Mouse (Mus musculus) left cerebral cortex, adult 8-10 months (tissue): ENCODE measurements around the gene Gm20422. TPM values are rescaled to one million over a fixed set of nuclear protein-coding genes. Genes with fewer than 3 reads are reported as not detected.
A peak's percentile ranks its signal among the peaks of the same experiment; 100 is the strongest.

ENCODE experiments used
- DNase-seq, 2 experiments: peaks; one replicate each; pipeline ENCODE4 v3.0.0; 2022; ENCODE audit warnings: low spot score in 2 of 2
- total RNA-seq, 4 experiments: library from RNA; stranded (reverse); gene quantifications; 2 replicates each; pipeline ENCODE4 v1.2.4; 2022

The Gm20422 gene
- total RNA-seq, 4 experiments from 2014 or later, result 0.46 to 5.3 (median 2.0) TPM

- peak; percentile 1 to 2 for DNase-seq
These were observed 19.4 kb upstream of the Gm20422 start for GRCm38 (mm10) chr8:69794096-69794495.

- DNase-seq, result peak in 1 of 2 experiments; percentile 4
These were observed 19.0 kb upstream of the Gm20422 start for GRCm38 (mm10) chr8:69793666-69794065.

GRCm38 (mm10) chr8:69791415-69792068 is 16.9 kb upstream of the Gm20422 start:
- DNase-seq, result peak in 1 of 2 experiments; percentile 33

GRCm38 (mm10) chr8:69790773-69791367 is 16.2 kb upstream of the Gm20422 start, which contains the start of the genes Atp13a1 and Zfp866:
TSS of gene Atp13a1 (plus strand) at chr8:69791163.
TSS of gene Zfp866 (minus strand) at chr8:69791178.
- DNase-seq, result peak; percentile 78 to 79

- peak in 1 of 2 experiments; percentile 3 for DNase-seq
These were observed 15.7 kb upstream of the Gm20422 start for GRCm38 (mm10) chr8:69790364-69790763.

GRCm38 (mm10) chr8:69789731-69790130 is 15.0 kb upstream of the Gm20422 start:
- peak; percentile 0 to 1 for DNase-seq

GRCm38 (mm10) chr8:69789105-69789504 is 14.4 kb upstream of the Gm20422 start:
- peak in 1 of 2 experiments; percentile 4 for DNase-seq

- no peak for DNase-seq
These were observed 2.4 kb upstream of the Gm20422 start for GRCm38 (mm10) chr8:69777111-69777510.

- DNase-seq, result no peak
These were observed 456 bp upstream of the Gm20422 start for GRCm38 (mm10) chr8:69775149-69775534.

GRCm38 (mm10) chr8:69772106-69772505 is 2.6 kb downstream of the Gm20422 start:
- DNase-seq, result no peak

GRCm38 (mm10) chr8:69771221-69771620 is 3.5 kb downstream of the Gm20422 start:
- no peak for DNase-seq

- DNase-seq, result no peak
These were observed 12.8 kb downstream of the Gm20422 start for GRCm38 (mm10) chr8:69761814-69762445.

- DNase-seq, result no peak
These were observed 16.4 kb downstream of the Gm20422 start for GRCm38 (mm10) chr8:69758316-69758715.

GRCm38 (mm10) chr8:69752437-69752836 is 22.2 kb downstream of the Gm20422 start:
- no peak for DNase-seq

GRCm38 (mm10) chr8:69749544-69750454 is 24.9 kb downstream of the Gm20422 start, which contains the start of gene Zfp963:
TSS of gene Zfp963 (minus strand) at chr8:69749970.
- peak; percentile 91 to 93 for DNase-seq

GRCm38 (mm10) chr8:69741231-69741630 is 33.5 kb downstream of the Gm20422 start:
- no peak for DNase-seq

- no peak for DNase-seq
These were observed 33.9 kb downstream of the Gm20422 start for GRCm38 (mm10) chr8:69740763-69741162.

GRCm38 (mm10) chr8:69735495-69735894 is 39.2 kb downstream of the Gm20422 start:
- no peak for DNase-seq

GRCm38 (mm10) chr8:69717232-69717580 is 57.5 kb downstream of the Gm20422 start:
- no peak for DNase-seq

GRCm38 (mm10) chr8:69716403-69717231 is 58.1 kb downstream of the Gm20422 start:
- peak; percentile 80 to 100 for DNase-seq
